Mouse (Mus musculus): ENCODE results near the gene Gm7903.
"Not testable (repeated sequence)": the region's sequence is repeated elsewhere in the genome, so short reads cannot be mapped to it uniquely, and the experiment has no call there.

DNA sequence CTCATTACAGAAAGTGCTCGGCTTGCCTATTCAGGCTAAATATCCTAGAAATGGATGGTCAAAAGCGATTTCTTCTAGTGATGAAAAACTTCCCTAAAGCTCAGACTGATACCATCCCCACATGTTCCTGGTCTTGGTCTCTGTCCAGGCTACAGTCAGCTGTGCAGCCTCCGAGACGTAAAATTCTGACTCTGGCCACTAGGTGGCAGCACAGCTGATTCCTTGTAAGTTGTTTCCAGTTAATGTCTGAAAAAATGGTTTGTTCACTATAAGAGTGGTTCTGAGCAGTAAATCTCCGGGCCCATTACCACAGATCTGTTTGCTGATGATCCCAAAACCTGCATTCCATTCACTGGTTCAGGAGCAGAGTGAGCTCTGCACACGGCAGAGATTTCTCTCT, 48.3 kb downstream of the Gm7903 start:
- TF ChIP-seq CTCF, POLR2A (IDR thresholded peaks at IDR 0.05; ENCODE audit: extremely low read depth, insufficient read depth, low read length): not testable (repeated sequence)
